Mouse (Mus musculus): ENCODE measurements around the gene Hells. TPM values are rescaled to one million over a fixed set of nuclear protein-coding genes. Genes with fewer than 3 reads are reported as not detected.

The Hells gene
- polyA plus RNA-seq (2012; rRNA removed), result 49.0 and 52.8 TPM in 2 replicates

GRCm38 (mm10) chr19:38930788-38931565 is at the start of gene Hells:
TSS of gene Hells (plus strand) at chr19:38930915.

GRCm38 (mm10) chr19:39006715-39007114 is 76.0 kb downstream of the Hells start, which contains the start of gene Cyp2c55:
TSS of gene Cyp2c55 (plus strand) at chr19:39007019.

Other genes with a start within 250 kb of the Hells start
- 18.9 and 21.3 TPM in 2 replicates for gene Noc3l, start 111.7 kb upstream of the Hells start, polyA plus RNA-seq (2012; rRNA removed)
- 6.3 and 6.7 TPM in 2 replicates for gene Tbc1d12, start 94.3 kb upstream of the Hells start, polyA plus RNA-seq (2012; rRNA removed)
- gene Cyp2c55, start 76.1 kb downstream of the Hells start, polyA plus RNA-seq (2012; rRNA removed), result 0.02 and 0.22 TPM in 2 replicates
- gene Cyp2c65, start 130.1 kb downstream of the Hells start, polyA plus RNA-seq (2012; rRNA removed), result 0.02 TPM in 2 replicates
- not detected in 2 replicates for gene Cyp2c66, start 183.0 kb downstream of the Hells start, polyA plus RNA-seq (2012; rRNA removed)

All from central nervous system, embryonic 11.5 days (tissue).